Mouse (Mus musculus) embryonic facial prominence, embryonic 11.5 days (tissue): Measurements from ENCODE around the gene Tulp2. TPM values are rescaled to one million over a fixed set of nuclear protein-coding genes. Genes with fewer than 3 reads are reported as not detected.
"Not testable (repeated sequence)": the region's sequence is repeated elsewhere in the genome, so short reads cannot be mapped to it uniquely, and the experiment has no call there.

ENCODE experiments used
- ATAC-seq: fragments of 200-750 bp; cut with Nextera tagmentation; replicated peaks from 2 replicates; pipeline ENCODE4 v1.8.0; 2017; ENCODE audit warnings: low read depth; ENCODE audit not compliant: insufficient number of reproducible peaks, low FRiP score, low TSS enrichment
- DNase-seq: peaks from one replicate; pipeline ENCODE4 v3.0.0-alpha.2; 2015; ENCODE audit warnings: low spot score
- H3K27ac ChIP-seq: fragments of 300-500 bp; sonication (generic); replicated peaks from 2 replicates; pipeline ENCODE4 v1.5.1; 2014; ENCODE audit warnings: mild to moderate bottlenecking, low read depth, low read length, control low read depth
- H3K27me3 ChIP-seq: fragments of 300-500 bp; sonication (generic); 2 replicates; pipeline ENCODE4 v1.6.1; 2014; ENCODE audit warnings: mild to moderate bottlenecking, low read length, moderate library complexity, mixed read lengths; ENCODE audit not compliant: control insufficient read depth, insufficient read depth
- H3K36me3 ChIP-seq: fragments of 300-500 bp; sonication (generic); replicated peaks from 2 replicates; pipeline ENCODE4 v1.6.1; 2014; ENCODE audit warnings: low read depth, mild to moderate bottlenecking, low read length, moderate library complexity, mixed read lengths; ENCODE audit not compliant: control insufficient read depth, insufficient read depth
- H3K4me1 ChIP-seq: fragments of 300-500 bp; sonication (generic); 2 replicates; pipeline ENCODE4 v1.6.1; 2014; ENCODE audit warnings: low read length, mixed read lengths; ENCODE audit not compliant: control insufficient read depth, insufficient read depth
- H3K4me2 ChIP-seq: fragments of 300-500 bp; sonication (generic); 2 replicates; pipeline ENCODE4 v1.6.1; 2014; ENCODE audit warnings: low read depth, mild to moderate bottlenecking, control low read depth, low read length, moderate library complexity
- H3K4me3 ChIP-seq: fragments of 300-500 bp; sonication (generic); 2 replicates; pipeline ENCODE4 v1.5.1; 2014; ENCODE audit warnings: low read depth, low read length, control low read depth
- H3K9ac ChIP-seq: fragments of 300-500 bp; sonication (generic); replicated peaks from 2 replicates; pipeline ENCODE4 v1.6.1; 2014; ENCODE audit warnings: mild to moderate bottlenecking, control low read depth, low read length
- H3K9me3 ChIP-seq: fragments of 300-500 bp; sonication (generic); replicated peaks from 2 replicates; pipeline ENCODE4 v1.6.1; 2016; ENCODE audit warnings: mild to moderate bottlenecking, low read length, inconsistent platforms, mixed read lengths; ENCODE audit not compliant: control insufficient read depth
- WGBS: fragments of 180-500 bp; shearing (Covaris S2); extraction: QIAGEN DNeasy Blood & Tissue Kit; methylation state at CpG from one replicate; pipeline ENCODE4 v1.1.7; 2014; 5-methylcytosine and 5-hydroxymethylcytosine counted together
- polyA plus RNA-seq: library from polyadenylated mRNA; unstranded; fragments of >200 nt; fragmentation: Nextera tagmentation; extraction: Ambion mirVana; gene quantifications from 2 replicates; pipeline ENCODE4 v1.2.1, GENCODE M21; 2014

Tulp2 gene
- polyA plus RNA-seq, 1 experiment from 2014 or later: 0.95 TPM

DNA sequence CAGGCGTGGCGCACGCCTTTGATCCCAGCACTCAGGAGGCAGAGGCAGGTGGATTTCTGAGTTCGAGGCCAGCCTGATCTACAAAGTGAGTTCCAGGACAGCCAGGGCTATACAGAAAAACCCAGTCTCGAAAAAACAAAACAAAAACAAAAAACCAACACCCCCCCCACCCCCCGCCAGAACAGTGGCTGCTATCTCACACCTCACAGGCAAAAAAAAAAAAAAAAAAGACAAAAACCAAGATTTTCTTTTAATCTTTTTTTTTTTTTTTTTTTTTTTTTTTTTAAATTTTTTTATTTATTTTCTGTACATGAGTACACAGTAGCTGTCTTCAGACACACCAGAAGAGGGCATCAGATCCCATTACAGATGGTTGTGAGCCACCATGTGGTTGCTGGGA lies 45.5 kb downstream of the Tulp2 start:
- not testable (repeated sequence) for H3K4me2 ChIP-seq

DNA sequence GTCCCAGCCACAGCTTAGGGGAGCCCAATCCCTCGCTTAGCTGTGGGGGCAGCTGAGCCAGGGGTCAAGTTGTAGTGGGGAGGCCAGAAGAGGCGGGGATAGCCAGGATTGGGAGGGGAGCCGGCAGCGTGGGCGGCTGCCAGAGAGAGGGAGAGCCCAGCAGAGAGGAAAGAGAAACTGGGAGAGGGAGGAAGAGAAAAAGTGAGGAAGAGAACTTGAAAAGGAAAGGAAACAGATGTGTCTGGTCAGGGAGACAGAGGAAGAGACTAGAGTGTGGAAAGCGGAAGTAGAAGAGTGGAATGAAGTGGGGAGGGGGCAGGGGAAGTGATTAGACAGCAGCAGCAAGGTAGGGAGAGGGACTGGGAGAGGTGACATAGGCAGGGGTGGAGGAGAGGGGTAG lies 47.8 kb downstream of the Tulp2 start:
- Histone ChIP-seq H3K4me1 (no peaks in the 10 kb centered on the region), H3K27ac (no peak overlapping the region), H3K9ac (no peak overlapping the region), H3K9me3 (no peaks in the 10 kb centered on the region), H3K27me3 (no peaks in the 10 kb centered on the region), H3K4me2 (no peak overlapping the region), H3K4me3 (no peak overlapping the region), H3K36me3 (no peaks in the 10 kb centered on the region)
- DNase-seq (no peak), ATAC-seq (no peak)
- WGBS: 19% methylated on average over 6 of the region's 6 CpGs

More for the DNA sequence above, 45.5 kb downstream of the Tulp2 start:
- not testable (repeated sequence) for H3K4me3 ChIP-seq, H3K9ac ChIP-seq, ATAC-seq, H3K27ac ChIP-seq, DNase-seq, H3K9me3 ChIP-seq, H3K36me3 ChIP-seq, H3K4me1 ChIP-seq, H3K27me3 ChIP-seq
- WGBS: 85% methylated on average over 6 of the region's 6 CpGs

DNA sequence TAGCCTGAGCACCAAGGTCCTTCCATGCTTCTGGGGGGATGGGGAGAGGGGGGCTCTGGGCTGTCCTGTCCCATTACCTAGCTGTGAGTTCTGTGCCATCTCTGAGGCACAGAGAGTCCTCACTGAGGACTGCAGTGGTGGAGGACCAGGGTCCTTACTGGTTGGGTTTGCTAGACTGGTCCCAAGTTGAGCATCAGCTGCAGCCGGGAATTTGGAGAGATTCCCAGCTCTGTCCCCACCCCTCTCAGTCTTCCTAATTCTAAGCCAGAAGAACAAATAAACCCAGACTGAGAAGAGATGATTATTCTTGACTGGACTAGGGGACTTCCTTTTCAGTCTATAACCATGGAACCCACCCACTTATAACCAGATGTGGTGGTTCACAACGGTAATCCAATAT lies 49.0 kb downstream of the Tulp2 start:
- no peak overlapping the region for H3K27ac ChIP-seq
- H3K4me2 ChIP-seq: no peak overlapping the region
- H3K9ac ChIP-seq: no peak overlapping the region

DNA sequence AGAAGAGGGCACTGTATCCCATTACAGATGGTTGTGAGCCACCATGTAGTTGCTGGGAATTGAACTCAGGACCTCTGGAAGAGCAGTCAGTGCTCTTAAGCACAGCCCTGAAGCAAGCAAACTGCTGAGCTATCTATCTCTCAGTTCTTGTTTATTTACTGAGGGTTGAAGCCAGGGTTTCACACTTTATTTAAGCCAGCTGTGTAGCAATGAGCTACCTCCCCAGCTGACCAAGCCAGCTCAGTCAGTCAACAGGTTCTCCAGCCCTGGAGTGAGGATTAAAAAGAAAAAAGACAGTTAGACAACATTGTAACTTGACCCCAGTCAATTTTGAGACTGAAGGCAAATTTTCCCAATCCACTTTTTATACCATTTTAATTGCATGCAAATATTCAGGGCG lies 54.0 kb downstream of the Tulp2 start:
- Histone ChIP-seq H3K27ac (no peak overlapping the region), H3K36me3 (no peaks in the 10 kb centered on the region), H3K9ac (no peak overlapping the region), H3K9me3 (no peaks in the 10 kb centered on the region), H3K4me1 (peaks cover 4% of the 10 kb centered on the region; the same call in 1 of the 2 replicates), H3K4me2 (no peak overlapping the region), H3K27me3 (no peaks in the 10 kb centered on the region), H3K4me3 (no peak overlapping the region)
- DNase-seq (no peak), ATAC-seq (no peak)
- WGBS: 73% methylated on average over 1 of the region's 1 CpGs

More for the DNA sequence above, 49.0 kb downstream of the Tulp2 start:
- ATAC-seq (no peak), DNase-seq (no peak)
- no peaks in the 10 kb centered on the region for H3K9me3 ChIP-seq
- H3K36me3 ChIP-seq: no peaks in the 10 kb centered on the region
- no peaks in the 10 kb centered on the region for H3K4me1 ChIP-seq
- H3K27me3 ChIP-seq: no peaks in the 10 kb centered on the region
- 75% methylated on average over 2 of the region's 2 CpGs for WGBS
- no peak overlapping the region for H3K4me3 ChIP-seq

DNA sequence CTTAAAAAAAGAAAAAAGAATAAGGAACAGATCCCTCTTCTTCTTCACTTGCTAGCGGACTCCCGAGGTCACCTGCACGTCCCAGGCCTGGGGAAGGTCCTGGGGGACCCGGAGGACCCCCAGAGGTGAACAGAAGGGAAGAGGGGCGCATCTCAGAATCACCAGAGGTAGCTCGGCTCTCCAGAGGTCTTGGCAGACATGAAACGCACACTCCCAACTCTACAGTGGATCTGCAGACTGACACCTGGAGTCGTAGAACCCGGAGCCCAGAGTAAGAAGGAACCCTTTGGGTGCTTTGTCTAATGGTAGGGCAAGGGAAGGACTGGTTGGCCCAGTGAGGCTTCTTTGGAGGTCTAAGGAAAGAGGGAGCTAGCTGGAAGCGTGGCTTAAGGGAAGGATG lies 55.9 kb downstream of the Tulp2 start:
- peak overlapping the region; percentile 43 for H3K4me3 ChIP-seq
- DNase-seq (no peak), ATAC-seq (no peak)
- H3K4me2 ChIP-seq: peak overlapping the region; percentile 70
- 73% methylated on average over 10 of the region's 10 CpGs for WGBS
- H3K27ac ChIP-seq: no peak overlapping the region
- peaks cover 4% of the 10 kb centered on the region; the same call in 1 of the 2 replicates for H3K4me1 ChIP-seq
- no peaks in the 10 kb centered on the region for H3K27me3 ChIP-seq
- H3K9me3 ChIP-seq: no peaks in the 10 kb centered on the region
- no peaks in the 10 kb centered on the region for H3K36me3 ChIP-seq
- H3K9ac ChIP-seq: peak overlapping the region; percentile 54; the same call in 1 of the 2 replicates

DNA sequence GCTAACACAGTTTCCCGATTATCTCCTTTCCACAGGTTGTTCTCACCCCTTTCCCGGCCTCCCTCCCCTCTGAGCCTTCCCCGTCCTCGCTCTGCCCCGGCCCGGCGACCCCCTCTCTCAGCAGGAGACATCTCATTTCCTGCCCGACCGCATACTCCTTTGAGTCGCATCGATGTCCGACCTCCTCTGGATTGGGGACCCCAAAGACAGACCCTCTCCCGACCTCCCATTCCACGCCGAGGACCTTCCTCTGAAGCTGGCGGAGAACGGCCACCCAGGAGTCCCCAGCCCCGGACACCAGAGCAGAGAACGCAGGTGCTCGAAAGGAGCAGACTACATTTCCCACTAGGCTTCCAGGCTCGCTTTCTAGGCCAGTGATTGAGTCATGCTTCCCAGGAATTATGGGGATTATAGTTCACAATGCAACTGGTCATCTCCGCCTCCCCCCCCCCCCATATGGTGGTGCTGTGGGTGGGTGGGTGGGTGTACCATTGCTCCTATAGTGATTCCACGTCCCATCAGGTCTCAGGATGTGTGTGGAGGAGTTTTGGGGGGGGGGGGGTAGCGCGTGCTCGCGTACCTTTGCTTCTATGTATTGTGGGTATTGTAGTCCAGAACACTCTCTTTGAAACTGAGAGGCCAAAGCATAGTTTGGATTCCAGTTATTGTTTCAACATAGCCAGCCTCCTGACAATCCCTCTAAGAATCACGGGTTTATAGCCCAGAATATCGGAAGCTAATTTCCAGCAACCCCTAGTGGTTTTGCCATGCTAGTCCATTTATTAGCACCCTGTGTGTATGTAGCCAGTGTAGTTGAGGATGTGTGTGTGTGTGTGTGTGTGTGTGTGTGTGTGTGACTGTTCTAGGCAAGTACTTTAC lies 56.7 kb downstream of the Tulp2 start:
- H3K9me3 ChIP-seq: no peaks in the 10 kb centered on the region
- peak overlapping the region; percentile 54 for H3K9ac ChIP-seq
- peaks cover 4% of the 10 kb centered on the region; the same call in 1 of the 2 replicates for H3K4me1 ChIP-seq
- no peaks in the 10 kb centered on the region for H3K36me3 ChIP-seq
- ATAC-seq (peak; percentile 68), DNase-seq (peak; percentile 72)
- 3% methylated on average over 28 of the region's 29 CpGs for WGBS
- H3K4me3 ChIP-seq: peak overlapping the region; percentile 43
- H3K27me3 ChIP-seq: no peaks in the 10 kb centered on the region
- H3K27ac ChIP-seq: no peak overlapping the region
- peak overlapping the region; percentile 70 for H3K4me2 ChIP-seq

DNA sequence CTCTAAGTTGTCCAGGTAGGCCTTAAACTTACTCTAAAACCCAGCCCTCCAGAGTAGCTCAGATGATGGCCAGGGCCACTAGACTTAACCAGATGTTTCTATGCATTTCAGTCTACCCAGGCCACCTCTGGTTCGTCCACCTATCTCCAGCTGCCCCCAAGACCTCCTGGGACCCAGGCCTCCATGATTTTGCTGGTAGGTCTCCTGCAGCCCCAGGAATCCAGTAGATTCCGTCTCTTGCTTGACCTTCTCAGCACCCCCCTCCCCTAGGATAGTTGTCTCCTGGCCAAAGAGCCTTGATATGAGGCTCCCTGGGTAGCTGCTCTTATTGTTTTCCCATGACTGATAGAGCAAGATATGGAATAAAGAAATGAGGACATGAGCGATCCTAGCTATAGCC lies 57.4 kb downstream of the Tulp2 start:
- H3K4me2 ChIP-seq: no peak overlapping the region
- no peaks in the 10 kb centered on the region for H3K27me3 ChIP-seq
- H3K4me3 ChIP-seq: no peak overlapping the region
- DNase-seq: no peak
- peaks cover 4% of the 10 kb centered on the region; the same call in 1 of the 2 replicates for H3K4me1 ChIP-seq
- H3K9me3 ChIP-seq: no peaks in the 10 kb centered on the region
- H3K9ac ChIP-seq: no peak overlapping the region
- no peak overlapping the region for H3K27ac ChIP-seq
- no peak for ATAC-seq
- no peaks in the 10 kb centered on the region for H3K36me3 ChIP-seq
- WGBS: 80% methylated on average over 3 of the region's 3 CpGs

DNA sequence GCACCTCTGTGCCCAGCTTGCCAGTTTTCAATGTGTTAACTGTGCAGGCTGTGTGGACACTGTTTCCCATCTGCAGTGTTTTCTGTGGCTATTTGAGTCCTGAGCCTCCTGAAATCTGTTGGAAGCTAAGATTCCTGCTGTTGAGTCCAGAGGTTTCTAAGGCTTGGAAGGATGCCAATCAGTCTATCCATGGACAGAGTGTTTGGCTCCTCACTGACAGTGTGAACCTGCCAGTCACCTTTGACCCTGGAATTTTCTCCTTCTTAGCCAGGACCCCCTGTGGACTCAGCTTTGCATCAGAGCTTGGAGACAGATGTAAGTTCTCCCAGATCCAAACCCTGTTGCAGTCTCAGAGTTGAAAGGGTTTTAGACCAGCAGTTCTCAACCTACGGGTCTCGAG lies 58.5 kb downstream of the Tulp2 start:
- no peak overlapping the region for H3K27ac ChIP-seq
- H3K9ac ChIP-seq: no peak overlapping the region
- no peak overlapping the region for H3K4me2 ChIP-seq
- no peaks in the 10 kb centered on the region for H3K36me3 ChIP-seq
- DNase-seq: no peak
- peaks cover 4% of the 10 kb centered on the region; the same call in 1 of the 2 replicates for H3K4me1 ChIP-seq
- no peak overlapping the region for H3K4me3 ChIP-seq
- 82% methylated on average over 2 of the region's 2 CpGs for WGBS
- H3K27me3 ChIP-seq: no peaks in the 10 kb centered on the region
- ATAC-seq: no peak
- H3K9me3 ChIP-seq: no peaks in the 10 kb centered on the region
